Mouse (Mus musculus) intestine, embryonic 16.5 days (tissue): ENCODE measurements around the gene Arhgef1. TPM values are rescaled to one million over a fixed set of nuclear protein-coding genes. Genes with fewer than 3 reads are reported as not detected.

Experiments
- ATAC-seq: fragments of 200-750 bp; cut with Nextera tagmentation; 2 replicates; pipeline ENCODE4 v1.8.0; 2017; ENCODE audit warnings: moderate TSS enrichment, moderate library complexity
- H3K27ac ChIP-seq: fragments of 300-500 bp; sonication (generic); 2 replicates; pipeline ENCODE4 v1.5.1; 2014; ENCODE audit warnings: mild to moderate bottlenecking, low read length
- H3K27me3 ChIP-seq: fragments of 300-500 bp; sonication (generic); replicated peaks from 2 replicates; pipeline ENCODE4 v1.6.1; 2014; ENCODE audit warnings: low read length, control low read depth, mixed read lengths; ENCODE audit not compliant: control insufficient read depth, insufficient read depth
- H3K36me3 ChIP-seq: fragments of 300-500 bp; sonication (generic); 2 replicates; pipeline ENCODE4 v1.6.1; 2014; ENCODE audit warnings: low read length, control low read depth; ENCODE audit not compliant: control insufficient read depth, insufficient read depth
- H3K4me1 ChIP-seq: fragments of 300-500 bp; sonication (generic); 2 replicates; pipeline ENCODE4 v1.6.1; 2014; ENCODE audit warnings: low read length, control low read depth, mixed read lengths; ENCODE audit not compliant: control insufficient read depth, insufficient read depth
- H3K4me2 ChIP-seq: fragments of 300-500 bp; sonication (generic); 2 replicates; pipeline ENCODE4 v1.6.1; 2014; ENCODE audit warnings: low read depth, low read length, control low read depth
- H3K4me3 ChIP-seq: fragments of 300-500 bp; sonication (generic); 2 replicates; pipeline ENCODE4 v1.5.1; 2014; ENCODE audit warnings: mild to moderate bottlenecking, low read length
- H3K9ac ChIP-seq: fragments of 300-500 bp; sonication (generic); 2 replicates; pipeline ENCODE4 v1.6.1; 2014; ENCODE audit warnings: low read depth, low read length
- H3K9me3 ChIP-seq: fragments of 300-500 bp; sonication (generic); 2 replicates; pipeline ENCODE4 v1.6.1; 2016; ENCODE audit warnings: low read length, control low read depth; ENCODE audit not compliant: control insufficient read depth
- WGBS: fragments of 180-500 bp; shearing (Covaris S2); extraction: QIAGEN DNeasy Blood & Tissue Kit; methylation state at CpG from one replicate; pipeline ENCODE4 v1.1.7; 2014; 5-methylcytosine and 5-hydroxymethylcytosine counted together
- microRNA-seq: library from miRNA; unstranded; fragments of <30 nt; microRNA quantifications from one replicate; pipeline ENCODE4, GENCODE M21; 2016
- polyA plus RNA-seq: library from polyadenylated mRNA; unstranded; fragments of >200 nt; fragmentation: Nextera tagmentation; extraction: Ambion mirVana; gene quantifications from 2 replicates; pipeline ENCODE4 v1.2.1, GENCODE M21; 2015

Gene Arhgef1
- polyA plus RNA-seq, 1 experiment from 2014 or later: 71.3 TPM

GRCm38 (mm10) chr7:24970341-24970740 lies 67.6 kb downstream of the Arhgef1 start:
- Histone ChIP-seq H3K36me3 (peaks cover 6% of the 10 kb centered on the region), H3K27ac (no peak overlapping the region), H3K9ac (no peak overlapping the region), H3K9me3 (no peaks in the 10 kb centered on the region), H3K4me3 (no peak overlapping the region), H3K4me2 (no peak overlapping the region), H3K4me1 (peaks cover 4% of the 10 kb centered on the region), H3K27me3 (no peaks in the 10 kb centered on the region)
- WGBS: 96% methylated on average over 3 of the region's 3 CpGs
- no peak for ATAC-seq

- H3K4me3 ChIP-seq: peak overlapping the region; percentile 88
- peak; percentile 9 for ATAC-seq
- H3K27me3 ChIP-seq: no peaks in the 10 kb centered on the region
- peak overlapping the region; percentile 70 for H3K4me2 ChIP-seq
- no peaks in the 10 kb centered on the region for H3K9me3 ChIP-seq
- peaks cover 6% of the 10 kb centered on the region for H3K36me3 ChIP-seq
- peak overlapping the region; percentile 91 for H3K9ac ChIP-seq
- peaks cover 4% of the 10 kb centered on the region for H3K4me1 ChIP-seq
- H3K27ac ChIP-seq: peak overlapping the region; percentile 89; the same call in 1 of the 2 replicates
- 6% methylated on average over 19 of the region's 19 CpGs for WGBS
Observed at GRCm38 (mm10) chr7:24971261-24971971, 68.7 kb downstream of the Arhgef1 start.

GRCm38 (mm10) chr7:24971972-24972893 lies 69.5 kb downstream of the Arhgef1 start, which contains the start of gene Rabac1:
TSS of gene Rabac1 (minus strand) at chr7:24972754.
- peaks cover 6% of the 10 kb centered on the region for H3K36me3 ChIP-seq
- ATAC-seq: peak; percentile 96
- peak within 1 kb of the TSS; percentile 70 for H3K4me2 ChIP-seq
- no peaks in the 10 kb centered on the region for H3K27me3 ChIP-seq
- peaks cover 4% of the 10 kb centered on the region for H3K4me1 ChIP-seq
- H3K9me3 ChIP-seq: no peaks in the 10 kb centered on the region
- peak within 1 kb of the TSS; percentile 89 for H3K27ac ChIP-seq
- peak within 1 kb of the TSS; percentile 88 for H3K4me3 ChIP-seq
- under 1% methylated on average over 45 of the region's 45 CpGs for WGBS
- H3K9ac ChIP-seq: peak within 1 kb of the TSS; percentile 91

- Histone ChIP-seq H3K9me3 (no peaks in the 10 kb centered on the region), H3K4me1 (peaks cover 4% of the 10 kb centered on the region), H3K4me2 (no peak overlapping the region), H3K9ac (no peak overlapping the region), H3K27me3 (no peaks in the 10 kb centered on the region), H3K27ac (no peak overlapping the region), H3K36me3 (peaks cover 6% of the 10 kb centered on the region), H3K4me3 (no peak overlapping the region)
- ATAC-seq: no peak
- 81% methylated on average over 4 of the region's 4 CpGs for WGBS
Observed at GRCm38 (mm10) chr7:24973208-24973607, 70.5 kb downstream of the Arhgef1 start.

DNA sequence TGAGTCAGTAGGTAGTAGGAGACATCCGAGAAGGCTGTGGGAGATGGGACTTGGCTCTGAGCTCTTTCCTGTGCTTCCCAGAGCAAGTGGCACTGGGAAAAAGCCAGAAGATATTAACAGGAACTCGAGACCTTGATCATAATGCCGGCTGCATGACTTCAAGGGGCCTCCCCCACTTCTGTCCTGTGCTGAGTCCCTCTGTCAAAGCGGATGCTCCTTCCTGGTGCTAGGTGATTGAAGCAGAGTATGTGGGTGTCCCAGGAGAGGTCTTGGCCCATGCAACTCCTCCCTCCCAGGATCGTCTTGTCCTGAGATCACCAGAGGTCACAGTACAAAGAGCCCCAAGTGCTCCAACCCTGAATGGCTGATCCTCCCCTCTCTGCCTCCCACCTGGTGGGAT lies 71.2 kb downstream of the Arhgef1 start:
- H3K36me3 ChIP-seq: peaks cover 6% of the 10 kb centered on the region
- WGBS: 81% methylated on average over 5 of the region's 5 CpGs
- ATAC-seq: no peak
- H3K4me2 ChIP-seq: no peak overlapping the region
- H3K4me3 ChIP-seq: no peak overlapping the region
- no peaks in the 10 kb centered on the region for H3K27me3 ChIP-seq
- no peak overlapping the region for H3K27ac ChIP-seq
- H3K4me1 ChIP-seq: peaks cover 4% of the 10 kb centered on the region
- no peaks in the 10 kb centered on the region for H3K9me3 ChIP-seq
- H3K9ac ChIP-seq: no peak overlapping the region

DNA sequence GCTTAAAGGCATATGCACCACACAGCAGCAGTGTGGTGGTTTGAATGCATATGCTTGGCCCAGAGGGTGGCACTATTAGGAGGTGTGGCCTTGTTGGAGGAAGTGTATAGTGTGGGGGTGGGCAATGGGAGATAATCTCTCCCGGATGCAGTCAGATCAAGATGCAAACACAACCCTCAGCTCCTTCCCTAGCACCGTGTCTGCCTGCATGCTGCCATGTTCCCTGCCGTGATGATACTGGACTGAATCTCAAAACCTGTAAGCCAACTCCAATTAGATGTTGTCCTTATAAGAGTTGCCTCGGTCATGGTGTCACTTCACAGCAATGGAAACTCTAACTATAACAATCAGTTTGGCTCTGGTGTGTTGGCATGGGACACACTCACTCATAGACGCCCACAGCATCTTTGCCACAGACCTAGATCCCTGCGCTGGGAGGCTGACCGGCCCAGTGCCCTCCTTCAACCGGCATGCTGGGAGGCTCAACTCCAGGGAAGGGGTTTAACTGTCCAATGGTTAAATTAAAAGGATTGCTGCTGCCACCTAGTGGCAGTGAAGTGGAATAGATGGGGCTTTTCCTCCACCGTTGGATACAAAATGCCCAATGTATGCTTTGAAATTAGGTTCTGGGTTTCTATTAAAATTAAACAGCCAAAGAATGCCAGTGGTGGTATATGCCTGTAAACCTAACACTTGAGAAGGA lies 72.3 kb downstream of the Arhgef1 start:
- no peak overlapping the region for H3K9ac ChIP-seq
- no peak overlapping the region for H3K27ac ChIP-seq
- peaks cover 3% of the 10 kb centered on the region; the same call in 1 of the 2 replicates for H3K36me3 ChIP-seq
- 31% methylated on average over 9 of the region's 9 CpGs for WGBS
- no peak for ATAC-seq
- no peak overlapping the region for H3K4me3 ChIP-seq
- no peaks in the 10 kb centered on the region for H3K9me3 ChIP-seq
- H3K27me3 ChIP-seq: no peaks in the 10 kb centered on the region
- peaks cover 4% of the 10 kb centered on the region for H3K4me1 ChIP-seq
- H3K4me2 ChIP-seq: no peak overlapping the region

Small RNAs within 50 kb of the gene (microRNA-seq; reads per million reads assigned to microRNA genes)
- gene Mir7046: not detected

Other genes starting within 250 kb of the Arhgef1 start
- 0.12 TPM in 1 of 2 replicates, not detected in the other for gene Tex101, start 226.2 kb upstream of the Arhgef1 start, polyA plus RNA-seq
- not detected in 2 replicates for gene BC049730, start 193.7 kb upstream of the Arhgef1 start, polyA plus RNA-seq
- gene Gm4763, start 176.0 kb upstream of the Arhgef1 start, polyA plus RNA-seq: not detected in 2 replicates
- gene Cd177, start 142.6 kb upstream of the Arhgef1 start, polyA plus RNA-seq: 3.3 and 3.4 TPM in 2 replicates
- 0.48 and 0.62 TPM in 2 replicates for gene Ceacam10, start 125.7 kb upstream of the Arhgef1 start, polyA plus RNA-seq
- gene Gm9844, start 40.7 kb upstream of the Arhgef1 start, polyA plus RNA-seq: 8.6 and 9.7 TPM in 2 replicates
- gene Lypd4, start 33.0 kb upstream of the Arhgef1 start, polyA plus RNA-seq: not detected in 2 replicates
- gene Dmrtc2, start 32.9 kb upstream of the Arhgef1 start, polyA plus RNA-seq: not detected in 2 replicates
- 2,122 and 2,334 TPM in 2 replicates for gene Rps19, start 18.5 kb upstream of the Arhgef1 start, polyA plus RNA-seq
- gene Cd79a, start 5.5 kb upstream of the Arhgef1 start, polyA plus RNA-seq: 0.39 and 0.46 TPM in 2 replicates
- gene Gm4881, start 41.6 kb downstream of the Arhgef1 start, polyA plus RNA-seq: not detected in 2 replicates
- 151 and 153 TPM in 2 replicates for gene Rabac1, start 69.8 kb downstream of the Arhgef1 start, polyA plus RNA-seq
- 3.5 and 3.9 TPM in 2 replicates for gene Atp1a3, start 103.0 kb downstream of the Arhgef1 start, polyA plus RNA-seq
- gene Grik5, start 169.4 kb downstream of the Arhgef1 start, polyA plus RNA-seq: 1.5 and 1.9 TPM in 2 replicates
- 23.1 and 23.3 TPM in 2 replicates for gene Zfp574, start 169.7 kb downstream of the Arhgef1 start, polyA plus RNA-seq